ENCODE assay signal across 20 mouse cellular contexts in genomic region chr12:54121286-54121685, GRCm38 (mm10).
"Had no signal": no experiment of that assay in that cellular context is flagged by ENCODE, and none has a peak within 500 bp of the region (broad histone marks: within the 10 kb centered on the region; RNA-seq: fewer than 3 reads in every experiment).

No protein-coding gene starts in this region.

- H3K4me1 ChIP-seq: kidney, embryonic 15.5 days; neural tube, embryonic 12.5 days; stomach, embryonic 15.5 days had no signal

- H3K9ac ChIP-seq: kidney, embryonic 15.5 days; limb, embryonic 15.5 days; liver, embryonic 14.5 days; liver, postnatal 0 days; lung, embryonic 14.5 days; neural tube, embryonic 12.5 days; neural tube, embryonic 15.5 days; stomach, embryonic 15.5 days had no signal

- H3K9me3 ChIP-seq: kidney, embryonic 15.5 days; limb, embryonic 15.5 days; neural tube, embryonic 12.5 days; neural tube, embryonic 15.5 days; stomach, embryonic 15.5 days had no signal

- H3K36me3 ChIP-seq: kidney, embryonic 15.5 days; limb, embryonic 15.5 days; neural tube, embryonic 12.5 days; neural tube, embryonic 15.5 days; stomach, embryonic 15.5 days had no signal

- H3K27me3 ChIP-seq: kidney, embryonic 15.5 days; limb, embryonic 15.5 days; neural tube, embryonic 12.5 days; neural tube, embryonic 15.5 days; stomach, embryonic 15.5 days had no signal

- ATAC-seq: liver, postnatal 0 days; lung, postnatal 0 days had no signal

- H3K27ac ChIP-seq: kidney, embryonic 15.5 days; limb, embryonic 15.5 days; liver, embryonic 14.5 days; macrophage; neural tube, embryonic 12.5 days; neural tube, embryonic 15.5 days; stomach, embryonic 15.5 days had no signal

- DNase-seq: kidney, adult 11 months; kidney, adult 8-10 months; kidney, postnatal 10 days; kidney, postnatal 36 days; layer of hippocampus, postnatal 36 days; liver, postnatal 0 days; lung, embryonic 14.5 days; right cerebral cortex, adult 18-20 months; right cerebral cortex, postnatal 25 days; spleen, adult 18-20 months; thymus, postnatal 25 days had no signal

- H3K4me3 ChIP-seq: kidney, embryonic 15.5 days; limb, embryonic 15.5 days; neural tube, embryonic 12.5 days; neural tube, embryonic 15.5 days; stomach, embryonic 15.5 days had no signal

- H3K4me2 ChIP-seq: kidney, embryonic 15.5 days; limb, embryonic 15.5 days; liver, embryonic 11.5 days; lung, embryonic 14.5 days; neural tube, embryonic 12.5 days; neural tube, embryonic 15.5 days; stomach, embryonic 15.5 days had no signal
